Mouse (Mus musculus) stomach, embryonic 16.5 days (tissue): Measurements from ENCODE around the gene Fndc3b. TPM values are rescaled to one million over a fixed set of nuclear protein-coding genes. Genes with fewer than 3 reads are reported as not detected.

Experiments
- ATAC-seq: fragments of 200-750 bp; cut with Nextera tagmentation; 2 replicates; pipeline ENCODE4 v1.8.0; 2017; ENCODE audit warnings: moderate number of reproducible peaks, moderate TSS enrichment; ENCODE audit not compliant: insufficient read depth, low FRiP score
- H3K27ac ChIP-seq: fragments of 300-500 bp; sonication (generic); 2 replicates; pipeline ENCODE4 v1.5.1; 2014; ENCODE audit warnings: low read length
- H3K27me3 ChIP-seq: fragments of 300-500 bp; sonication (generic); 2 replicates; pipeline ENCODE4 v1.6.1; 2014; ENCODE audit warnings: low read length, control low read depth, mixed read lengths; ENCODE audit not compliant: control insufficient read depth, insufficient read depth
- H3K36me3 ChIP-seq: fragments of 300-500 bp; sonication (generic); 2 replicates; pipeline ENCODE4 v1.6.1; 2014; ENCODE audit warnings: low read length; ENCODE audit not compliant: control insufficient read depth, insufficient read depth
- H3K4me1 ChIP-seq: fragments of 300-500 bp; sonication (generic); 2 replicates; pipeline ENCODE4 v1.6.1; 2014; ENCODE audit warnings: low read length, control low read depth, mixed read lengths; ENCODE audit not compliant: control insufficient read depth, insufficient read depth
- H3K4me2 ChIP-seq: fragments of 300-500 bp; sonication (generic); 2 replicates; pipeline ENCODE4 v1.6.1; 2014; ENCODE audit warnings: low read depth, low read length, mixed read lengths
- H3K4me3 ChIP-seq: fragments of 300-500 bp; sonication (generic); replicated peaks from 2 replicates; pipeline ENCODE4 v1.5.1; 2014; ENCODE audit warnings: mild to moderate bottlenecking, low read length
- H3K9ac ChIP-seq: fragments of 300-500 bp; sonication (generic); 2 replicates; pipeline ENCODE4 v1.6.1; 2014; ENCODE audit warnings: low read length
- H3K9me3 ChIP-seq: fragments of 300-500 bp; sonication (generic); replicated peaks from 2 replicates; pipeline ENCODE4 v1.6.1; 2016; ENCODE audit warnings: low read length, control low read depth; ENCODE audit not compliant: control insufficient read depth
- WGBS: fragments of 180-500 bp; shearing (Covaris S2); extraction: QIAGEN DNeasy Blood & Tissue Kit; methylation state at CpG from one replicate; pipeline ENCODE4 v1.1.7; 2014; 5-methylcytosine and 5-hydroxymethylcytosine counted together
- microRNA-seq: library from miRNA; unstranded; fragments of <30 nt; microRNA quantifications from one replicate; pipeline ENCODE4, GENCODE M21; 2016
- polyA plus RNA-seq: library from polyadenylated mRNA; unstranded; fragments of >200 nt; fragmentation: Nextera tagmentation; extraction: Ambion mirVana; gene quantifications from 2 replicates; pipeline ENCODE4 v1.2.1, GENCODE M21; 2015

Fndc3b gene
- polyA plus RNA-seq, 1 experiment from 2014 or later, result 28.6 TPM

GRCm38 (mm10) chr3:27377935-27378334, 333.2 kb downstream of the Fndc3b start:
- 44% methylated on average over 4 of the region's 4 CpGs for WGBS
- H3K27ac ChIP-seq, result no peak overlapping the region
- H3K9me3 ChIP-seq, result no peaks in the 10 kb centered on the region
- H3K4me1 ChIP-seq, result no peaks in the 10 kb centered on the region
- H3K4me2 ChIP-seq, result no peak overlapping the region
- H3K9ac ChIP-seq, result no peak overlapping the region
- H3K4me3 ChIP-seq, result no peak overlapping the region
- ATAC-seq, result no peak
- H3K27me3 ChIP-seq, result peaks cover 5% of the 10 kb centered on the region
- H3K36me3 ChIP-seq, result no peaks in the 10 kb centered on the region

GRCm38 (mm10) chr3:27374396-27374795, 336.7 kb downstream of the Fndc3b start:
- 38% methylated on average over 9 of the region's 9 CpGs for WGBS
- H3K4me1 ChIP-seq, result no peaks in the 10 kb centered on the region
- no peaks in the 10 kb centered on the region for H3K36me3 ChIP-seq
- H3K4me2 ChIP-seq, result no peak overlapping the region
- H3K27me3 ChIP-seq, result peaks cover 38% of the 10 kb centered on the region
- H3K9ac ChIP-seq, result no peak overlapping the region
- H3K4me3 ChIP-seq, result no peak overlapping the region
- H3K27ac ChIP-seq, result no peak overlapping the region
- no peak for ATAC-seq
- H3K9me3 ChIP-seq, result no peaks in the 10 kb centered on the region

GRCm38 (mm10) chr3:27371725-27372650, 339.1 kb downstream of the Fndc3b start:
- H3K9me3 ChIP-seq, result no peaks in the 10 kb centered on the region
- no peak overlapping the region for H3K27ac ChIP-seq
- H3K9ac ChIP-seq, result no peak overlapping the region
- H3K4me3 ChIP-seq, result peak overlapping the region; percentile 1; the same call in 1 of the 2 replicates
- H3K27me3 ChIP-seq, result peaks cover 38% of the 10 kb centered on the region
- WGBS, result 3% methylated on average over 77 of the region's 77 CpGs
- no peaks in the 10 kb centered on the region for H3K36me3 ChIP-seq
- peak overlapping the region; percentile 3; the same call in 1 of the 2 replicates for H3K4me2 ChIP-seq
- no peaks in the 10 kb centered on the region for H3K4me1 ChIP-seq
- ATAC-seq, result no peak

- peak within 1 kb of the TSS; percentile 1; the same call in 1 of the 2 replicates for H3K4me3 ChIP-seq
- H3K4me2 ChIP-seq, result peak within 1 kb of the TSS; percentile 3; the same call in 1 of the 2 replicates
- WGBS, result 2% methylated on average over 19 of the region's 19 CpGs
- no peak for ATAC-seq
- H3K9ac ChIP-seq, result no peak within 1 kb of the TSS
- H3K36me3 ChIP-seq, result no peaks in the 10 kb centered on the region
- H3K27me3 ChIP-seq, result peaks cover 38% of the 10 kb centered on the region
- H3K4me1 ChIP-seq, result no peaks in the 10 kb centered on the region
- H3K27ac ChIP-seq, result no peak within 1 kb of the TSS
- no peaks in the 10 kb centered on the region for H3K9me3 ChIP-seq
These were observed 339.9 kb downstream of the Fndc3b start, which contains the start of gene Ghsr for GRCm38 (mm10) chr3:27371276-27371621. Gene Ghsr (plus strand): TSS chr3:27371351.

- Histone ChIP-seq H3K27ac (no peak overlapping the region), H3K4me1 (no peaks in the 10 kb centered on the region), H3K9me3 (no peaks in the 10 kb centered on the region), H3K4me2 (no peak overlapping the region), H3K27me3 (peaks cover 38% of the 10 kb centered on the region), H3K36me3 (no peaks in the 10 kb centered on the region), H3K4me3 (no peak overlapping the region), H3K9ac (no peak overlapping the region)
- ATAC-seq, result no peak
- 5% methylated on average over 20 of the region's 20 CpGs for WGBS
These were observed 340.4 kb downstream of the Fndc3b start for GRCm38 (mm10) chr3:27370582-27371275.

- H3K27me3 ChIP-seq, result peaks cover 38% of the 10 kb centered on the region
- 7% methylated on average over 10 of the region's 10 CpGs for WGBS
These were observed 341.0 kb downstream of the Fndc3b start for GRCm38 (mm10) chr3:27370125-27370524.

More at GRCm38 (mm10) chr3:27370125-27370524, 341.0 kb downstream of the Fndc3b start:
- ATAC-seq, result no peak
- Histone ChIP-seq H3K4me2 (no peak overlapping the region), H3K36me3 (no peaks in the 10 kb centered on the region), H3K4me1 (no peaks in the 10 kb centered on the region), H3K27ac (no peak overlapping the region), H3K4me3 (no peak overlapping the region), H3K9ac (no peak overlapping the region), H3K9me3 (no peaks in the 10 kb centered on the region)

Small RNA genes lying within 50 kb of the gene (microRNA-seq; reads per million reads assigned to microRNA genes)
- gene Mir3092, result not detected

Other genes starting within 250 kb of the Fndc3b start
- not detected in 2 replicates for gene Tmem212, start 185.1 kb upstream of the Fndc3b start, polyA plus RNA-seq
- gene Pld1, start 227.4 kb upstream of the Fndc3b start, polyA plus RNA-seq, result 11.4 TPM in 2 replicates